Mouse (Mus musculus): ENCODE data around the gene Mccc1. TPM values are rescaled to one million over a fixed set of nuclear protein-coding genes. Genes with fewer than 3 reads are reported as not detected.

Mccc1 gene
- polyA plus RNA-seq (2012; rRNA removed), result 3.6 and 3.9 TPM in 2 replicates

DNA sequence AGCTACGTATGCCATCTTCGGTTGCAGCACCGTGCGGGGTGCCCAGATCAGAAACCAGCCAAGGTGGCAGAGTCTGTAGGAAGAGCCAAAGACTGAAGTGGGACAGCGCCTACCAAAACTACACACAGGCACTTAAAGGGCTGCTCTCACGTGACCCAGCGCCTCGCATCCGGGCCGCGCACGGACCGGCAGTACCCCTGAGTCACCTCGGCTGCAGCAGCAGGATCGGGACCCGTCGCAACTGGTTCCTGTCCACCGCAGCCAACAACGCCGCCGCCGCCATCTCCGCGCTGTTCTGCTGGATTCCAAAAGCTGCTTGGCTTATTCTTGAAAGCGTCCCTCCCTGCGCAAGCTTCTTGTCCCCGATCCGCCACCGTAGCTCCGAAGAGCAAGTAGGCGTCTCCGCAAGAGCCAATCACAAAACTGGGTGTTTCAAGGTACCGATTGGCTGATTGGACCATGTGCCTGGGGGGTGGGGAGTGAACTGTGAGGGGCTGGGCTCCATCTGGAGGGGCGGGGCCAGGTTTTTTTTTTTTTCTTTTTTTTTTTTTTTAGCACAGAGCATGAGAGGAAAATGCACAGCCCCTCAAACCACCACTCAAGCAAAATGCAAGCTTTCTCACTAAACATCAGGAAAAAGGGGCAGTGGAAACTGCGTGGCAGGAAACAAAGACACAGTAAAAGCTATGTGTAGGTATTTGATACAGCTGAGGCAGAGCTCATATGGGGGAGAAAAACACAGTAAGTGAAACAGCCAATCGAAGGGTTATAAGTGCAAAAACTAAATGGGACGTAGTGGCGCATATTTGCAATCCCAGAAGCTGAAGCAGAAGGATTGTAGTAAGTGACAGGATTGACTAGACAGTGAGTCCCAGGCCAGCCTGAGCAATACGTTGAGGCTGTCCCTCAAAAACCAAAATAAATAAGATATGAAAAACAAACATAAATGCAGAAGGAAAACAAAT lies at the start of gene Mccc1:
Gene Mccc1, minus strand, starts transcription at position 404 of the 965 bp plus-strand sequence.
- H3K4me3 ChIP-seq (ENCODE audit: control insufficient read depth, low read depth, low read length), result peak within 1 kb of the TSS; percentile 91
- no peak for TF ChIP-seq CTCF (IDR thresholded peaks at IDR 0.05; ENCODE audit: control insufficient read depth, insufficient read depth, insufficient replicate concordance, low read depth, low read length)
- TF ChIP-seq POLR2A (IDR thresholded peaks at IDR 0.05; ENCODE audit: control insufficient read depth, low read depth, low read length), result peak; percentile 67
- H3K36me3 ChIP-seq (ENCODE audit: control insufficient read depth, insufficient read depth, low read length), result no peaks in the 10 kb centered on the region
- H3K27ac ChIP-seq (ENCODE audit: control insufficient read depth, insufficient read depth, low read depth, low read length), result peak within 1 kb of the TSS; percentile 60
- no peaks in the 10 kb centered on the region for H3K27me3 ChIP-seq (ENCODE audit: control insufficient read depth, insufficient read depth, low read length)
- no peaks in the 10 kb centered on the region; the same call in 1 of the 2 replicates for H3K4me1 ChIP-seq (ENCODE audit: control insufficient read depth, insufficient read depth, low read length)

DNA sequence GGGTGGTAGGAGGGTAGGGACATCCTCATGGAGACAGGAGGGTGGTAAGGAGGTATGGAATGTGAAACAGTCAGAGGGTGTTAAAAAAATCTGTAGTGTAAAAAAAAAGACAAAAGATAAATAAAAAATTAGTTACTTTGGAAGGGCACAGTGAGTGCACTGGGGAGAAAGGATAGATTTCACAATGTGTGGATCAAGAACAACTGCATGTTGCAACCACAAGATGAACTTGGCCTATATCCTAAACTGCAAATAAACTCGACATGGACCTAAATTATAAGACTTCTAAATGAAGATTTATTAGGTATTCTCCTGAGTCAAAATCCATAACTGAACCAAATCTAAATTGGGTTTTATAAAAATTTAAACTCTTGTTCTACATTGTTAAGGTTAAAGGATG lies 48.6 kb upstream of the Mccc1 start:
- TF ChIP-seq POLR2A (IDR thresholded peaks at IDR 0.05; ENCODE audit: control insufficient read depth, low read depth, low read length) (no peak), CTCF (IDR thresholded peaks at IDR 0.05; ENCODE audit: control insufficient read depth, insufficient read depth, insufficient replicate concordance, low read depth, low read length) (no peak)
- no peaks in the 10 kb centered on the region for H3K27me3 ChIP-seq (ENCODE audit: control insufficient read depth, insufficient read depth, low read length)

DNA sequence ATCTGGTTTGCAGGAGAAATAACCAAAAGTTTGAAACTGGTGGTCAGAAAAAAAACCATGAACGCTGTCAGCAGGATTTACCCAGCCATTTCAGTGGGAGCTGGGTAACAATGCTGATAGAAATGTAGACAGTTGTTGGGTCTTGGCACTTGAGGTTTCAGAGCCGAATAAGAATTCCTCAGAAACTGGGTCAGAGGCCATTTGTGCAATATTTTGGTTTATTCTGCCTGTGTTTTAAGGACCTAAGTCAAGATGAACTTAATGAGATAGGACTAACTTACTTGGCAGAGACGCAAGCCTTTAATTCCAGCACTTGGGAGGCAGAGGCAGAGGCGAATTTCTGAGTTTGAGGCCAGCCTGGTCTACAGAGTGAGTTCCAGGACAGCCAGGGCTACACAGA lies 44.6 kb upstream of the Mccc1 start:
- no peak overlapping the region for H3K4me3 ChIP-seq (ENCODE audit: control insufficient read depth, low read depth, low read length)
- no peak for TF ChIP-seq POLR2A (IDR thresholded peaks at IDR 0.05; ENCODE audit: control insufficient read depth, low read depth, low read length)
- no peak for TF ChIP-seq CTCF (IDR thresholded peaks at IDR 0.05; ENCODE audit: control insufficient read depth, insufficient read depth, insufficient replicate concordance, low read depth, low read length)
- H3K4me1 ChIP-seq (ENCODE audit: control insufficient read depth, insufficient read depth, low read length), result no peaks in the 10 kb centered on the region
- H3K27ac ChIP-seq (ENCODE audit: control insufficient read depth, insufficient read depth, low read depth, low read length), result no peak overlapping the region
- H3K27me3 ChIP-seq (ENCODE audit: control insufficient read depth, insufficient read depth, low read length), result no peaks in the 10 kb centered on the region
- no peaks in the 10 kb centered on the region for H3K36me3 ChIP-seq (ENCODE audit: control insufficient read depth, insufficient read depth, low read length)

More for the DNA sequence above, 48.6 kb upstream of the Mccc1 start:
- Histone ChIP-seq H3K27ac (ENCODE audit: control insufficient read depth, insufficient read depth, low read depth, low read length) (no peak overlapping the region), H3K4me1 (ENCODE audit: control insufficient read depth, insufficient read depth, low read length) (peaks cover 2% of the 10 kb centered on the region; the same call in 1 of the 2 replicates), H3K4me3 (ENCODE audit: control insufficient read depth, low read depth, low read length) (no peak overlapping the region), H3K36me3 (ENCODE audit: control insufficient read depth, insufficient read depth, low read length) (no peaks in the 10 kb centered on the region)

DNA sequence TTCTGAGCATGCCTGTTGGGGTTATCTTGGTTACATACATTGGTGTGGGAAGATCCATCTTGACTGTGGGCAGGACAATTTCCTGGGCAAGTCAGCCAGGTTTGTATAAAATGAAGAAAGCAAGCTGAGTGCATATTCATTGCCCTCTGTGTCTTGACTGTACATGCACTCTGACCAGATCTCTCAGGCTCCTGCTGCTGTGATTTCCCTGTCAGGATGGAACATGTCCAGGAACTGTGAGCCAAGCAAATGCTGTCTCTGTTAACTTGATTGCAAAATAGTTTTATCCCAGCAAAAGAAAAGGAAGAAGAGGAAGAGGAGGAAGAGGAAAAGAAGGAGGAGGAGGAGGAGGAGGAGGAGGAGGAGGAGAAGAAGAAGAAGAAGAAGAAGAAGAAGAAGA lies 44.0 kb upstream of the Mccc1 start:
- TF ChIP-seq CTCF (IDR thresholded peaks at IDR 0.05; ENCODE audit: control insufficient read depth, insufficient read depth, insufficient replicate concordance, low read depth, low read length) (no peak), POLR2A (IDR thresholded peaks at IDR 0.05; ENCODE audit: control insufficient read depth, low read depth, low read length) (no peak)
- Histone ChIP-seq H3K27me3 (ENCODE audit: control insufficient read depth, insufficient read depth, low read length) (no peaks in the 10 kb centered on the region), H3K4me1 (ENCODE audit: control insufficient read depth, insufficient read depth, low read length) (no peaks in the 10 kb centered on the region), H3K4me3 (ENCODE audit: control insufficient read depth, low read depth, low read length) (no peak overlapping the region), H3K36me3 (ENCODE audit: control insufficient read depth, insufficient read depth, low read length) (no peaks in the 10 kb centered on the region), H3K27ac (ENCODE audit: control insufficient read depth, insufficient read depth, low read depth, low read length) (no peak overlapping the region)

DNA sequence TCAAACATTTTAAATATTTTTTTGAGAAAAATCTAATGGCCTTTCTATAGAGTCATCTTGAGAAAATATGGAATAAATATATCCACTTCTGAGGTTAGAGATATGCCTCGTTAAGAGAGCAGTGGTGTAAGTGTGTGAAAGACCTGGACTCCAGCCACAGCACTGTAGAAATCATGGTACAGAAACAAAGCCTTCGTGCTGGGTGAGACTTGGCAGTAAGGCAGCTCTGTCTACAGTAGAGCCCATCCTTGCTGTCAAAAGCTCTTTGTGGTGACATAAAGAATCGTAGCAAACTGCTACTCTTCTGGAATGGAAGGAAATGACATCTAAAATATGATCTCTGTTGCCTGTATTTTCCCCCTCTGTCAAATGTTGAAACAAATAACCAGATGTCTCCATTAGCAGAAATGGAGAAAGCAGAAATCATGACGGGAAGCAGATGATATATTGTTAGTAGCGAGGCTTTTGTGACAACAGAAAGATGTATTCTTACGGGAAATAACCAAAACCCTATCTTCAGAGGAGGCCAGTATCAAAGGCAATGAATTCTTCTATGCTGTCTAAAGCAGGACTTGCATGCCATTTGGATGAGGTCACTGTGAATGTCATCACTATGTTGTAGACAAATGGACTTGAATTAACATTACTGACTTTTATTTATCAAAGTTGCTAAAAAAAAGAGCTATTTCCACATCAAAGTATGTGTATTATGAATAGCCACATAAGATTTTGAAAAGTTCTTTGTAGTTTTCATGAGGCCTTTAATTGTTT lies 31.4 kb upstream of the Mccc1 start:
- TF ChIP-seq CTCF (IDR thresholded peaks at IDR 0.05; ENCODE audit: control insufficient read depth, insufficient read depth, insufficient replicate concordance, low read depth, low read length), result no peak
- TF ChIP-seq POLR2A (IDR thresholded peaks at IDR 0.05; ENCODE audit: control insufficient read depth, low read depth, low read length), result no peak
- no peaks in the 10 kb centered on the region for H3K36me3 ChIP-seq (ENCODE audit: control insufficient read depth, insufficient read depth, low read length)
- H3K27ac ChIP-seq (ENCODE audit: control insufficient read depth, insufficient read depth, low read depth, low read length), result no peak overlapping the region
- H3K27me3 ChIP-seq (ENCODE audit: control insufficient read depth, insufficient read depth, low read length), result no peaks in the 10 kb centered on the region
- H3K4me3 ChIP-seq (ENCODE audit: control insufficient read depth, low read depth, low read length), result no peak overlapping the region
- no peaks in the 10 kb centered on the region for H3K4me1 ChIP-seq (ENCODE audit: control insufficient read depth, insufficient read depth, low read length)

DNA sequence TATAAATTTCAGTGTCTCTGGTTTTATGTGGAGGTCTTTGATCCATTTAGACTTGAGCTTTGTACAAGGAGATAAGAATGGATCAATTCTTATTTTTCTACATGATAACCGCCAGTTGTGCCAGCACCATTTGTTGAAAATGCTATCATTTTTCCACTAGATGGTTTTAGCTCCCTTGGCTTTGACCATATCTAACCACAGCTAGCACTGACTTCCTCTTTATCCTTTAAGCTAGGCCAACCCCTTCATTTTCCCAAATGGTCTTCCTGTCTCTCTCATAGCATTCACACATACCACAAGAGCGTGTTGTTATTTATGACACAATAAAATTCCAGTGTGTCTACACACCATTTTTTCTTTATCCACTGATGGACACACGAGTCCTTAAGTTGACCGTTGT lies 29.5 kb upstream of the Mccc1 start:
- H3K27me3 ChIP-seq (ENCODE audit: control insufficient read depth, insufficient read depth, low read length), result no peaks in the 10 kb centered on the region
- H3K36me3 ChIP-seq (ENCODE audit: control insufficient read depth, insufficient read depth, low read length), result no peaks in the 10 kb centered on the region; the same call in 1 of the 2 replicates
- no peak overlapping the region for H3K4me3 ChIP-seq (ENCODE audit: control insufficient read depth, low read depth, low read length)
- H3K27ac ChIP-seq (ENCODE audit: control insufficient read depth, insufficient read depth, low read depth, low read length), result no peak overlapping the region
- no peaks in the 10 kb centered on the region for H3K4me1 ChIP-seq (ENCODE audit: control insufficient read depth, insufficient read depth, low read length)
- TF ChIP-seq POLR2A (IDR thresholded peaks at IDR 0.05; ENCODE audit: control insufficient read depth, low read depth, low read length) (no peak), CTCF (IDR thresholded peaks at IDR 0.05; ENCODE audit: control insufficient read depth, insufficient read depth, insufficient replicate concordance, low read depth, low read length) (no peak)

DNA sequence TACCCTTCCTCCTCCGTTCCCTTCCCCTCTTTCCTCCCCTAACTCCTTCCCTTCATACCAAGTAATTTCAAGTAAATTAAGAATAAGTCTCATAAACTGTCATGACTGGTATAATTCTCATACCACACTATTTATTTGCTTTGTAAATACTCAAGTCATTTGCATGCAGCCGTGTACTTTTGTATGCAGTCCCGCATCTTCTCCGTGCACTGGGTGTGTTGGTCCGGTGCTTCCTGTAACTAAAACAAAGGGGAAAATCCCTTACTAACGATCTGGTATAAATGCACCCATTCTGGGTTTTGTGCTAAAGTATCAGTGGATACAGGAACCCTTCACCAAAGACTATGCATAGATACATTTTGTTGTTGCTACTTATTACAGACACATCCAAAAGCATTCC lies 25.3 kb upstream of the Mccc1 start:
- H3K4me1 ChIP-seq (ENCODE audit: control insufficient read depth, insufficient read depth, low read length), result no peaks in the 10 kb centered on the region
- no peaks in the 10 kb centered on the region for H3K27me3 ChIP-seq (ENCODE audit: control insufficient read depth, insufficient read depth, low read length)
- H3K27ac ChIP-seq (ENCODE audit: control insufficient read depth, insufficient read depth, low read depth, low read length), result no peak overlapping the region
- H3K36me3 ChIP-seq (ENCODE audit: control insufficient read depth, insufficient read depth, low read length), result no peaks in the 10 kb centered on the region; the same call in 1 of the 2 replicates
- no peak overlapping the region for H3K4me3 ChIP-seq (ENCODE audit: control insufficient read depth, low read depth, low read length)
- TF ChIP-seq CTCF (IDR thresholded peaks at IDR 0.05; ENCODE audit: control insufficient read depth, insufficient read depth, insufficient replicate concordance, low read depth, low read length), result no peak
- no peak for TF ChIP-seq POLR2A (IDR thresholded peaks at IDR 0.05; ENCODE audit: control insufficient read depth, low read depth, low read length)
